Mouse (Mus musculus) heart, adult 2 months (tissue): ENCODE measurements at regions not wholly inside any gene's neighbourhood (a gene's known extent, or its start where the extent isn't known, plus 50 kb on each side); places are given as distances from the start of the nearest gene placed in this dataset.

Experiments used
- DNase-seq, 2 experiments: peaks; one replicate each; pipeline ENCODE4 v3.0.0; 2021
- H3K27ac ChIP-seq: fragments of 200-600 bp; 2 replicates; pipeline ENCODE4 v1.8.1; 2022
- H3K27me3 ChIP-seq: fragments of 200-500 bp; 2 replicates; pipeline ENCODE4 v1.6.1; 2012; ENCODE audit warnings: mild to moderate bottlenecking, low read length, inconsistent platforms, mixed read lengths; ENCODE audit not compliant: control insufficient read depth, insufficient read depth
- H3K36me3 ChIP-seq: fragments of 200-500 bp; 2 replicates; pipeline ENCODE4 v1.6.1; 2012; ENCODE audit warnings: low read length, inconsistent platforms; ENCODE audit not compliant: control insufficient read depth, insufficient read depth
- H3K4me1 ChIP-seq: fragments of 200-500 bp; 2 replicates; pipeline ENCODE4 v1.6.1; 2011; ENCODE audit warnings: low read length; ENCODE audit not compliant: control insufficient read depth, insufficient read depth
- H3K4me3 ChIP-seq: fragments of 200-600 bp; 2 replicates; pipeline ENCODE4 v1.8.1; 2022
- H3K79me2 ChIP-seq: fragments of 200-500 bp; replicated peaks from 2 replicates; pipeline ENCODE4 v1.6.1; 2012; ENCODE audit warnings: mild to moderate bottlenecking, inconsistent platforms, low read length, moderate library complexity, mixed read lengths; ENCODE audit not compliant: control insufficient read depth, insufficient read depth
- H3K9ac ChIP-seq: fragments of 200-500 bp; 2 replicates; pipeline ENCODE4 v1.6.1; 2012; ENCODE audit warnings: low read depth, mild to moderate bottlenecking, control low read depth, inconsistent platforms, low read length, mixed read lengths
- CTCF ChIP-seq: fragments of 200-600 bp; IDR thresholded peaks from 2 replicates; pipeline ENCODE4 v1.8.1; 2022; ENCODE audit warnings: antibody characterized with exemption, mild to moderate bottlenecking, moderate library complexity
- EP300 ChIP-seq: fragments of 200-500 bp; IDR thresholded peaks from 2 replicates; pipeline ENCODE4 v1.6.1; 2011; ENCODE audit warnings: low read depth, low read length, control low read depth; ENCODE audit not compliant: insufficient read depth
- POLR2A ChIP-seq: fragments of 200-500 bp; IDR thresholded peaks from 2 replicates; pipeline ENCODE4 v1.6.1; 2011; ENCODE audit warnings: mild to moderate bottlenecking, low read depth, low read length, control low read depth; ENCODE audit not compliant: insufficient read depth
- WGBS: fragments of 180-500 bp; shearing (Covaris S2); methylation state at CpG from one replicate; pipeline ENCODE4 v1.1.7; 2018; 5-methylcytosine and 5-hydroxymethylcytosine counted together
- intact Hi-C: fragments of 180-260 bp; cut with DNase I; formaldehyde crosslinking; loops from one replicate; pipeline ENCODE4 v1.15.1; 2025

- no peaks in the 10 kb centered on the region for H3K79me2 ChIP-seq
- H3K4me3 ChIP-seq: no peak overlapping the region
- TF ChIP-seq CTCF: no peak
- no peak for TF ChIP-seq EP300
- TF ChIP-seq POLR2A: no peak
- no peak overlapping the region for H3K27ac ChIP-seq
- no peak overlapping the region for H3K9ac ChIP-seq
- H3K36me3 ChIP-seq: no peaks in the 10 kb centered on the region
- H3K27me3 ChIP-seq: no peaks in the 10 kb centered on the region
- no peak for DNase-seq
- 63% methylated on average over 2 of the region's 2 CpGs for WGBS
- intact Hi-C loops: no loop called here
- H3K4me1 ChIP-seq: no peaks in the 10 kb centered on the region
Observed at GRCm38 (mm10) chr1:151113199-151113598, 69.1 kb upstream of the Gm47985 start.

- no peak overlapping the region for H3K9ac ChIP-seq
- no peaks in the 10 kb centered on the region for H3K79me2 ChIP-seq
- no peaks in the 10 kb centered on the region for H3K27me3 ChIP-seq
- intact Hi-C loops: no loop called here
- H3K4me3 ChIP-seq: no peak overlapping the region
- no peaks in the 10 kb centered on the region for H3K4me1 ChIP-seq
- no peak for TF ChIP-seq POLR2A
- TF ChIP-seq EP300: no peak
- no peak for TF ChIP-seq CTCF
- H3K36me3 ChIP-seq: no peaks in the 10 kb centered on the region
- DNase-seq: no peak
- no peak overlapping the region for H3K27ac ChIP-seq
- 44% methylated on average over 4 of the region's 4 CpGs for WGBS
Observed at GRCm38 (mm10) chr1:151118530-151118929, 63.8 kb upstream of the Gm47985 start.

- Histone ChIP-seq H3K4me1 (no peaks in the 10 kb centered on the region), H3K27me3 (no peaks in the 10 kb centered on the region), H3K27ac (no peak overlapping the region), H3K36me3 (no peaks in the 10 kb centered on the region), H3K9ac (no peak overlapping the region), H3K79me2 (no peaks in the 10 kb centered on the region), H3K4me3 (no peak overlapping the region)
- WGBS: 79% methylated on average over 4 of the region's 4 CpGs
- intact Hi-C loops: no loop called here
- TF ChIP-seq POLR2A: no peak
- peak; percentile 30; the same call in 1 of the 2 replicates for TF ChIP-seq CTCF
- DNase-seq: no peak
Observed at GRCm38 (mm10) chr1:151118982-151119381, 63.4 kb upstream of the Gm47985 start.

GRCm38 (mm10) chr1:151119566-151119965 lies 62.8 kb upstream of the Gm47985 start:
- TF ChIP-seq POLR2A (no peak), EP300 (no peak), CTCF (no peak)
- Histone ChIP-seq H3K27ac (no peak overlapping the region), H3K4me1 (no peaks in the 10 kb centered on the region), H3K27me3 (no peaks in the 10 kb centered on the region), H3K79me2 (no peaks in the 10 kb centered on the region), H3K9ac (no peak overlapping the region), H3K4me3 (no peak overlapping the region), H3K36me3 (no peaks in the 10 kb centered on the region)
- no peak for DNase-seq
- intact Hi-C loops: no loop called here
- 93% methylated on average over 7 of the region's 7 CpGs for WGBS

- TF ChIP-seq POLR2A: no peak
- no peak for TF ChIP-seq EP300
- no peak for TF ChIP-seq CTCF
Observed at GRCm38 (mm10) chr1:151121686-151122085, 60.7 kb upstream of the Gm47985 start.

DNA sequence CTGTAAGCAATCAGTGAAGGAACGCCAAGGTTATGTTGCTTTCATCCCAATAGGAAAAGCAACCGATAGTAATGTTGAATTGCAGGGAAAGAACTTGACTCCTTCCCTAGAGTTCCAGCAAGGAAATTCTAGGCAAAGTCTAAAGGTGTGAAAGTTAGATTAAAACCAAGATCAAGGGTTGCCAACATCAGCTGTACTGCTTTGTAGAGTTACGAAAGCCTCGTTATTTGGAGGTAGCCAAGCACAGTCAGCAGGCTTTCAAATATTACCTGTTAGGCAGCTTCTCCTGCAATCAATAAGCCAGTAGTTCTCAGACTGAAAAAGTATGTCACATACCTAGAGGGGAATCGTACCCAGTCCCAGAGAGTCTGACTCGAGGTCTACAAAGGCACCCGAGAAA lies 58.4 kb upstream of the Gm47985 start:
- Histone ChIP-seq H3K9ac (no peak overlapping the region), H3K4me1 (peaks cover 5% of the 10 kb centered on the region), H3K27me3 (no peaks in the 10 kb centered on the region), H3K79me2 (no peaks in the 10 kb centered on the region), H3K4me3 (no peak overlapping the region), H3K27ac (no peak overlapping the region), H3K36me3 (peaks cover under 1% of the 10 kb centered on the region)
- TF ChIP-seq POLR2A: no peak
- intact Hi-C loops: no loop called here
- DNase-seq: no peak
- WGBS: 93% methylated on average over 7 of the region's 7 CpGs

More at GRCm38 (mm10) chr1:151121686-151122085, 60.7 kb upstream of the Gm47985 start:
- Histone ChIP-seq H3K36me3 (no peaks in the 10 kb centered on the region), H3K9ac (no peak overlapping the region), H3K27ac (no peak overlapping the region), H3K4me3 (no peak overlapping the region), H3K79me2 (no peaks in the 10 kb centered on the region), H3K27me3 (no peaks in the 10 kb centered on the region), H3K4me1 (peaks cover 2% of the 10 kb centered on the region; the same call in 1 of the 2 replicates)
- no peak for DNase-seq
- intact Hi-C loops: no loop called here
- WGBS: 94% methylated on average over 2 of the region's 2 CpGs
